Mouse (Mus musculus) hindlimb bud, embryonic 11.5 days (tissue): ENCODE results near the gene Magi1.

Experiments used
- DNase-seq: peaks from one replicate; pipeline ENCODE4 v3.0.0-alpha.2; 2012; ENCODE audit warnings: low read depth, low spot score; ENCODE audit errors: extremely low spot score

Gene Magi1

GRCm38 (mm10) chr6:94259981-94260380, 23.7 kb downstream of the Magi1 start:
- DNase-seq, result no peak

GRCm38 (mm10) chr6:94257831-94258173, 25.9 kb downstream of the Magi1 start:
- DNase-seq, result no peak

GRCm38 (mm10) chr6:94256982-94257830, 26.5 kb downstream of the Magi1 start:
- no peak for DNase-seq

- DNase-seq, result no peak
Observed at GRCm38 (mm10) chr6:94253943-94254342, 29.8 kb downstream of the Magi1 start.

GRCm38 (mm10) chr6:94251358-94251945, 32.3 kb downstream of the Magi1 start:
- no peak for DNase-seq

GRCm38 (mm10) chr6:94249286-94249790, 34.4 kb downstream of the Magi1 start:
- DNase-seq, result no peak

GRCm38 (mm10) chr6:94241251-94241650, 42.5 kb downstream of the Magi1 start:
- DNase-seq, result no peak

- DNase-seq, result no peak
Observed at GRCm38 (mm10) chr6:94238643-94239042, 45.1 kb downstream of the Magi1 start.

GRCm38 (mm10) chr6:94236899-94237298, 46.8 kb downstream of the Magi1 start:
- DNase-seq, result no peak

GRCm38 (mm10) chr6:94232243-94232785, 51.4 kb downstream of the Magi1 start:
- DNase-seq, result no peak

- DNase-seq, result no peak
Observed at GRCm38 (mm10) chr6:94231831-94232230, 51.9 kb downstream of the Magi1 start.

- DNase-seq, result no peak
Observed at GRCm38 (mm10) chr6:94231367-94231766, 52.4 kb downstream of the Magi1 start.

- no peak for DNase-seq
Observed at GRCm38 (mm10) chr6:94230918-94231317, 52.8 kb downstream of the Magi1 start.

GRCm38 (mm10) chr6:94230129-94230528, 53.6 kb downstream of the Magi1 start:
- no peak for DNase-seq

- DNase-seq, result no peak
Observed at GRCm38 (mm10) chr6:94226262-94226661, 57.5 kb downstream of the Magi1 start.

- DNase-seq, result no peak
Observed at GRCm38 (mm10) chr6:94225832-94226231, 57.9 kb downstream of the Magi1 start.

GRCm38 (mm10) chr6:94225091-94225490, 58.6 kb downstream of the Magi1 start:
- DNase-seq, result no peak

- no peak for DNase-seq
Observed at GRCm38 (mm10) chr6:94222253-94222652, 61.5 kb downstream of the Magi1 start.

GRCm38 (mm10) chr6:94221750-94222149, 62.0 kb downstream of the Magi1 start:
- DNase-seq, result no peak

GRCm38 (mm10) chr6:94218076-94218475, 65.6 kb downstream of the Magi1 start:
- DNase-seq, result no peak

GRCm38 (mm10) chr6:94215834-94216233, 67.9 kb downstream of the Magi1 start:
- no peak for DNase-seq

GRCm38 (mm10) chr6:94214895-94215538, 68.7 kb downstream of the Magi1 start:
- DNase-seq, result no peak
